Mouse (Mus musculus): ENCODE measurements around the gene Rcn1. TPM values are rescaled to one million over a fixed set of nuclear protein-coding genes. Genes with fewer than 3 reads are reported as not detected.

Rcn1 gene
- polyA plus RNA-seq, 1 experiment from 2014 or later: 166 TPM

DNA sequence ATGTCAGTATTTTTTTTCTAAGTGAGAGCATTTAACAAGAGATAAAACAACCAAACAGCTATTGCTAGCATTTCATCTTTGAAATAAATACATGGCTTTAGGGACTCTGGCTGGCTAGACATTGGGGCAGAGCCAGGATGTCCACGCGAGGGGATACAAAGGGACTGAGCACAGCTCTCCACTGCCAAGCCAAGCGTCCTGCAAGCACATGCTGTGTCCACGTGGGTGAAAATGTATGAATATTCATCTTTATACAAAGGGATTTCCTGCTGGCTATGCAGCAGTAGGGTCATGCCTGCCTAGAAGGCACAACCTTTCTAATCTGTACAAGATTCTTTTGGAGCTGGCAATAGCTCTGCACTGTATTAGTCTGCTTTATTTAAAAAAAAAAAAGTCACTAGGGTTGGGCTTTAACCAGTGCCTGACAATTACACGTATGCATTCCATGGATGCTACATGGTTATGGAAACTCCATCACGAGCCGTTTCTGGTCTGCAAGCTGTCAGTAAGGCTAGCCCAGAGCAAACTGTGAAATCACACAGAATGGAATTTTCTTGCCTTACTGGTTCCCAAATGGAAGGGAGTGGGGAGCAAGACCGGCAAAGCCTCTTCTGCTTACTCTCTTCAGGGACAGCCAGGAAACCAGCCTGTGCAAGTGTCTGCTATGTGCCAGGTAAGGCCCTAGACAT, 17.7 kb upstream of the Rcn1 start:
- DNase-seq (ENCODE audit: low spot score): no peak
- 70% methylated on average over 8 of the region's 8 CpGs for WGBS
- Histone ChIP-seq H3K27me3 (ENCODE audit: insufficient read depth, poor library complexity, severe bottlenecking) (0 out of 2 replicates have a peak, but pooled peaks cover 6% of the 10 kb centered on the region), H3K9me3 (no peaks in the 10 kb centered on the region), H3K4me3 (no peak overlapping the region), H3K4me1 (peaks cover 24% of the 10 kb centered on the region), H3K36me3 (no peaks in the 10 kb centered on the region), H3K27ac (no peak overlapping the region)

DNA sequence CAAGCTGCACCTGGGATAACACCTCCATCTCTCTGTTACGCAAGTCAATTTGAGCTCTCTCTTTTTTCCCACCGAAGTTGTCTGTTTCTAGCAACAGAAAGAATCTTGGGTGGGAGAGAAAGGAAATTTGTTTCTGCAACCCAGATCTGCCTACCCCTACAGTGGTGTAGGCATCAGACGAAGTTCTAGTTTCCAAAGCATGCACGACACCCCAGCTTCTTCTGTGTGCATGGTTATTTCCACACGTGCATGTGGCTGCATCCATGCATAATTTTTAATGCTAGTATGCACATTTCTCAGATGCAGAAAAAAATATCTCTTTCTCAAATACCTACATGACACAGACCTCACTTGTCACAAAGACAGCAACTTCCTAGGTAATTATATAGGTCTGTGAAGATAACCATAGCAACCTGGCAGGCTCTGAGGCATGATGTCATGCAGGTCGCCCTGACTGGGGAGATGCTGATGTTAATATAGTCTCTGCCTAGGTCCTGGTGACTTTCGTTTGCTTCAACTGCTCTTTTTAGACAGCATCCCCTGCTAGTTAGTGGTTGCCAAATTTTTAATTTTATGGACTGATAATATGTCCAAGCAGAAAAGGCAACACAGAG, 17.0 kb upstream of the Rcn1 start:
- Histone ChIP-seq H3K4me1 (peaks cover 29% of the 10 kb centered on the region), H3K36me3 (no peaks in the 10 kb centered on the region), H3K4me3 (no peak overlapping the region), H3K27ac (no peak overlapping the region), H3K9me3 (no peaks in the 10 kb centered on the region), H3K27me3 (ENCODE audit: insufficient read depth, poor library complexity, severe bottlenecking) (0 out of 2 replicates have a peak, but pooled peaks cover 6% of the 10 kb centered on the region)
- no peak for DNase-seq (ENCODE audit: low spot score)
- WGBS: 68% methylated on average over 7 of the region's 7 CpGs

GRCm38 (mm10) chr2:105414309-105414708, 15.2 kb upstream of the Rcn1 start:
- no peaks in the 10 kb centered on the region for H3K36me3 ChIP-seq
- no peak overlapping the region; the same call in 1 of the 2 replicates for H3K27ac ChIP-seq
- 0 out of 2 replicates have a peak, but pooled peaks cover 6% of the 10 kb centered on the region for H3K27me3 ChIP-seq (ENCODE audit: insufficient read depth, poor library complexity, severe bottlenecking)
- peaks cover 30% of the 10 kb centered on the region for H3K4me1 ChIP-seq
- no peak overlapping the region for H3K4me3 ChIP-seq
- no peaks in the 10 kb centered on the region for H3K9me3 ChIP-seq
- DNase-seq (ENCODE audit: low spot score): no peak
- 17% methylated on average over 2 of the region's 2 CpGs for WGBS

DNA sequence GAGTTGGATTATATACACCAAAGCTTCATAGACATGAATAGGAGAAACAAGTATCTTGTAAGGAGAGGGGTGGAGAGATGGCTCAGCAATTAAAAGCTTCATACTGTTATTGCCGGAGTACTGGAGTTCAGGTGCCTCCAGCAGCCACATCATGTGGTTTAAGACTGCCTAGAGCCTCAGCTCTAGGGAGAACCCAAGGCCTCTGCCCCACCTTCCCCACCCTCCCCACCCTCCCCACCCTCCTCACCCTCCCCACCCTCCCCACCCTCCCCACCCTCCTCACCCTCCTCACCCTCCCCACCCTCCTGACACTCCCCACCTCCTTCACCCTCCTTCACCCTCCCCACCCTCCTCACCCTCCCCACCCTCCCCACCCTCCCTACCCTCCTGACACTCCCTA, 10.1 kb upstream of the Rcn1 start:
- H3K4me1 ChIP-seq: peaks cover 13% of the 10 kb centered on the region
- no peak for DNase-seq (ENCODE audit: low spot score)
- 93% methylated on average over 1 of the region's 1 CpGs for WGBS

GRCm38 (mm10) chr2:105408511-105408910, 9.4 kb upstream of the Rcn1 start:
- WGBS: 68% methylated on average over 4 of the region's 4 CpGs
- no peaks in the 10 kb centered on the region for H3K9me3 ChIP-seq
- DNase-seq (ENCODE audit: low spot score): no peak
- H3K4me1 ChIP-seq: peaks cover 10% of the 10 kb centered on the region; the same call in 1 of the 2 replicates
- H3K4me3 ChIP-seq: no peak overlapping the region
- H3K27me3 ChIP-seq (ENCODE audit: insufficient read depth, poor library complexity, severe bottlenecking): no peaks in the 10 kb centered on the region
- 0 out of 2 replicates have a peak overlapping the region, but pooled peaks have one; percentile 36 for H3K27ac ChIP-seq
- no peaks in the 10 kb centered on the region for H3K36me3 ChIP-seq

More for the DNA sequence above, 10.1 kb upstream of the Rcn1 start:
- Histone ChIP-seq H3K27ac (no peak overlapping the region), H3K27me3 (ENCODE audit: insufficient read depth, poor library complexity, severe bottlenecking) (no peaks in the 10 kb centered on the region), H3K4me3 (no peak overlapping the region), H3K36me3 (no peaks in the 10 kb centered on the region), H3K9me3 (no peaks in the 10 kb centered on the region)

- 78% methylated on average over 2 of the region's 2 CpGs for WGBS
- no peak for DNase-seq (ENCODE audit: low spot score)
These were observed 3.1 kb upstream of the Rcn1 start for GRCm38 (mm10) chr2:105402180-105402579.

GRCm38 (mm10) chr2:105400558-105400957, 1.4 kb upstream of the Rcn1 start:
- no peak for DNase-seq (ENCODE audit: low spot score)
- H3K36me3 ChIP-seq: peaks cover 2% of the 10 kb centered on the region; the same call in 1 of the 2 replicates
- 95% methylated on average over 4 of the region's 4 CpGs for WGBS
- no peak overlapping the region for H3K27ac ChIP-seq
- H3K9me3 ChIP-seq: no peaks in the 10 kb centered on the region
- no peak overlapping the region for H3K4me3 ChIP-seq
- peaks cover 3% of the 10 kb centered on the region; the same call in 1 of the 2 replicates for H3K27me3 ChIP-seq (ENCODE audit: insufficient read depth, poor library complexity, severe bottlenecking)
- peaks cover 27% of the 10 kb centered on the region for H3K4me1 ChIP-seq

More at GRCm38 (mm10) chr2:105402180-105402579, 3.1 kb upstream of the Rcn1 start:
- Histone ChIP-seq H3K27me3 (ENCODE audit: insufficient read depth, poor library complexity, severe bottlenecking) (peaks cover 3% of the 10 kb centered on the region; the same call in 1 of the 2 replicates), H3K4me1 (peaks cover 13% of the 10 kb centered on the region), H3K9me3 (no peaks in the 10 kb centered on the region), H3K27ac (no peak overlapping the region), H3K36me3 (no peaks in the 10 kb centered on the region), H3K4me3 (no peak overlapping the region)

GRCm38 (mm10) chr2:105398636-105399084, 459 bp downstream of the Rcn1 start:
- Histone ChIP-seq H3K4me1 (peaks cover 30% of the 10 kb centered on the region), H3K4me3 (peak overlapping the region; percentile 92), H3K27ac (peak overlapping the region; percentile 99), H3K27me3 (ENCODE audit: insufficient read depth, poor library complexity, severe bottlenecking) (peaks cover 3% of the 10 kb centered on the region; the same call in 1 of the 2 replicates), H3K9me3 (no peaks in the 10 kb centered on the region), H3K36me3 (peaks cover 17% of the 10 kb centered on the region)
- WGBS: 0% methylated on average over 31 of the region's 31 CpGs
- no peak for DNase-seq (ENCODE audit: low spot score)

GRCm38 (mm10) chr2:105397446-105398211, 1.5 kb downstream of the Rcn1 start:
- Histone ChIP-seq H3K4me1 (peaks cover 30% of the 10 kb centered on the region), H3K36me3 (peaks cover 27% of the 10 kb centered on the region), H3K27me3 (ENCODE audit: insufficient read depth, poor library complexity, severe bottlenecking) (peaks cover 3% of the 10 kb centered on the region; the same call in 1 of the 2 replicates), H3K27ac (peak overlapping the region; percentile 99), H3K9me3 (no peaks in the 10 kb centered on the region), H3K4me3 (peak overlapping the region; percentile 92)
- WGBS: 39% methylated on average over 5 of the region's 5 CpGs
- no peak for DNase-seq (ENCODE audit: low spot score)

DNA sequence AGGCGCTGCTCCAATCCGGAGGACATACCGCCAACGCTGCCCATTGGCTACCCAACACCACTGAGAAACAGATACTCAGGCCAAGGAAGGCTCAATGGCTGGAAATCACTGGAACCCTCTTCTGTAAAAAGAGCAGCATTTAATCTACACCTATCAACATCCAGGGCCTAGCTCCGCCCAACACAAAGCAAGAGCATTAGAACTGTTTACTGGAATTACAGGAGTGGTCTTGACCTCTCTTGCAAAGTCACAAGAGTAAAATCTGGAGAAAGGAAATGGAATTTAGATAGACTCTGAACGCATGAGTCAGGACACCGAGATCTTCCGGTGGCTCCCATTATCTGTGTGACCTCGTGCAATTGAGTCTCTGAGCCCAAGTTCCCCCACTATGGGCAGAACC, 3.1 kb downstream of the Rcn1 start:
- no peak for DNase-seq (ENCODE audit: low spot score)
- no peaks in the 10 kb centered on the region for H3K9me3 ChIP-seq
- WGBS: 72% methylated on average over 9 of the region's 9 CpGs
- peaks cover under 1% of the 10 kb centered on the region; the same call in 1 of the 2 replicates for H3K27me3 ChIP-seq (ENCODE audit: insufficient read depth, poor library complexity, severe bottlenecking)
- H3K27ac ChIP-seq: no peak overlapping the region
- H3K4me1 ChIP-seq: peaks cover 36% of the 10 kb centered on the region
- H3K36me3 ChIP-seq: peaks cover 43% of the 10 kb centered on the region
- no peak overlapping the region for H3K4me3 ChIP-seq

DNA sequence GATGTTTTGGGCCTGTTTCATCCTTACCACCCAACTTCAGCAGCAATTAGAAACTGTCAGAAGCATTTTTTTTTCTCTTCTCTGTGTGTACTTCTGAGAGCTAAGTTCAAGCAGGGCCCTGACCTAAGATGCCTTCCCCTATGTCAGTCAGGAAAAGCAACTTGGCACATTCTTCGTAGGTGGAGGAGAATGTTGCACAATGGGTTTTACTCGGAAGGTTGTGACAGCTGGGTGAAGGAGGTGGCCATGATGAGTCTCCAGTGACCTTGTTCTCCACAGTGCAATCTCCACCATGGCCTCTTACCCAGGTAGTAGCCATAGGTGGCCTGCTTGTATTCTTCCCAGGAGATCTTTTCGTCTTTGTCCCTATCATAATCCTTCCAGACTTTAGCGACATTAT, 4.7 kb downstream of the Rcn1 start:
- no peak overlapping the region for H3K27ac ChIP-seq
- no peak for DNase-seq (ENCODE audit: low spot score)
- H3K9me3 ChIP-seq: no peaks in the 10 kb centered on the region
- 79% methylated on average over 4 of the region's 4 CpGs for WGBS
- no peak overlapping the region for H3K4me3 ChIP-seq
- peaks cover 59% of the 10 kb centered on the region for H3K36me3 ChIP-seq
- peaks cover 41% of the 10 kb centered on the region for H3K4me1 ChIP-seq
- H3K27me3 ChIP-seq (ENCODE audit: insufficient read depth, poor library complexity, severe bottlenecking): no peaks in the 10 kb centered on the region

DNA sequence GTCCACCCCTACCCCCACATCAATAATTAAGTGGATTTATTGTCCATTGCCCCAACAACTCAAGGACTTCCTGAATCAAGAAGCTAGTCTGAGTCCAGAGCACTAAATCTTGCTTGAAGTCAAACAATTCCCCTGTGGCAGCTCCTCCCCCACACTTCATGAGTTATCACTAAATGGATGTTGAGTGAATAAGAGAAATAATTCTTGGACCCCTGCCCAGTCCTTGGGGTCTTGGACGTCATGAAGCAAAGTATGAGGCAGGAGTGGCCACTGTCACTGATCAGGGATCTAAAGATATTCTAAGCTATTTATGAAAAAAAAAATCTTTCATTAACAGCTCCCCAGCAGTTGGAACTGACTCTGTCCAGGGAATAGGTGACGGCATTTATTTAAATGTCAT, 6.6 kb downstream of the Rcn1 start:
- Histone ChIP-seq H3K36me3 (peaks cover 77% of the 10 kb centered on the region), H3K4me1 (peaks cover 32% of the 10 kb centered on the region), H3K27ac (no peak overlapping the region), H3K27me3 (ENCODE audit: insufficient read depth, poor library complexity, severe bottlenecking) (no peaks in the 10 kb centered on the region), H3K9me3 (no peaks in the 10 kb centered on the region), H3K4me3 (no peak overlapping the region)
- WGBS: 61% methylated on average over 2 of the region's 2 CpGs
- DNase-seq (ENCODE audit: low spot score): no peak

DNA sequence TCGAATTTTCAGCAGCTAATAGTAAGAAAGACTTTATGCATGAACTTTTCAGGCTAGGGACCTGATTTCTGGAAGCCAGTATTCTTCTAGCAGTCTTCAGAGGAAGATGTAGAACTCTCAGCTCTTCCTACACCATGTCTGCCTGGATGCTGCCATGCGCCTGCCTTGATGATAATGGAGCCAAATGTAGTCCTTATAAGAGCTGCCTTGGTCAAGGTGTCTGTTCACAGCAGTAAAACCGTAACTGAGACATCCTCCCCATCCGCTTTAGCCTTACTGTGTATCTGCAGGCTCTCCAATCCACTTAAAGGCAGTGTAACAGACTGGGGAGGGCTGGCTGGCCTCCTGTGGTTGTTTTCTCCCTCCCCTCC, 7.7 kb downstream of the Rcn1 start:
- H3K9me3 ChIP-seq: no peaks in the 10 kb centered on the region
- H3K4me3 ChIP-seq: no peak overlapping the region
- peaks cover 21% of the 10 kb centered on the region for H3K4me1 ChIP-seq
- WGBS: 87% methylated on average over 4 of the region's 4 CpGs
- H3K27ac ChIP-seq: no peak overlapping the region
- H3K27me3 ChIP-seq (ENCODE audit: insufficient read depth, poor library complexity, severe bottlenecking): no peaks in the 10 kb centered on the region
- H3K36me3 ChIP-seq: peaks cover 89% of the 10 kb centered on the region
- DNase-seq (ENCODE audit: low spot score): no peak

All from heart, embryonic 10.5 days (tissue).